Mouse (Mus musculus): ENCODE measurements around the gene Knop1. TPM values are rescaled to one million over a fixed set of nuclear protein-coding genes. Genes with fewer than 3 reads are reported as not detected.

Gene Knop1
- polyA plus RNA-seq, 1 experiment from 2014 or later, result 112 TPM

GRCm38 (mm10) chr7:118887303-118888055 lies 31.4 kb upstream of the Knop1 start:
- 14% methylated on average over 6 of the region's 6 CpGs for WGBS
- DNase-seq (ENCODE audit: low spot score), result peak; percentile 35
- no peak overlapping the region for H3K9ac ChIP-seq (ENCODE audit: low read depth, low read length)
- no peak overlapping the region for H3K4me3 ChIP-seq (ENCODE audit: low read depth, low read length)
- H3K4me1 ChIP-seq (replicated peaks; ENCODE audit: control insufficient read depth, insufficient read depth, low read length), result peaks cover 2% of the 10 kb centered on the region; the same call in 1 of the 2 replicates
- no peaks in the 10 kb centered on the region for H3K27me3 ChIP-seq (ENCODE audit: control insufficient read depth, insufficient read depth, low read length)
- H3K4me2 ChIP-seq (replicated peaks; ENCODE audit: low read depth, low read length), result no peak overlapping the region
- H3K27ac ChIP-seq (ENCODE audit: low read depth, low read length), result peak overlapping the region; percentile 68
- ATAC-seq (ENCODE audit: low FRiP score), result peak; percentile 27; the same call in 1 of the 2 replicates
- no peaks in the 10 kb centered on the region for H3K36me3 ChIP-seq (ENCODE audit: control insufficient read depth, insufficient read depth, low read length)
- no peaks in the 10 kb centered on the region for H3K9me3 ChIP-seq (ENCODE audit: control insufficient read depth, low read length)

GRCm38 (mm10) chr7:118884969-118885368 lies 28.9 kb upstream of the Knop1 start:
- Histone ChIP-seq H3K4me2 (replicated peaks; ENCODE audit: low read depth, low read length) (no peak overlapping the region), H3K9ac (ENCODE audit: low read depth, low read length) (no peak overlapping the region), H3K4me1 (replicated peaks; ENCODE audit: control insufficient read depth, insufficient read depth, low read length) (peaks cover 2% of the 10 kb centered on the region; the same call in 1 of the 2 replicates), H3K9me3 (ENCODE audit: control insufficient read depth, low read length) (no peaks in the 10 kb centered on the region), H3K4me3 (ENCODE audit: low read depth, low read length) (no peak overlapping the region), H3K27me3 (ENCODE audit: control insufficient read depth, insufficient read depth, low read length) (no peaks in the 10 kb centered on the region), H3K36me3 (ENCODE audit: control insufficient read depth, insufficient read depth, low read length) (no peaks in the 10 kb centered on the region), H3K27ac (ENCODE audit: low read depth, low read length) (no peak overlapping the region)
- DNase-seq (ENCODE audit: low spot score) (no peak), ATAC-seq (ENCODE audit: low FRiP score) (no peak)
- WGBS, result 76% methylated on average over 4 of the region's 4 CpGs

DNA sequence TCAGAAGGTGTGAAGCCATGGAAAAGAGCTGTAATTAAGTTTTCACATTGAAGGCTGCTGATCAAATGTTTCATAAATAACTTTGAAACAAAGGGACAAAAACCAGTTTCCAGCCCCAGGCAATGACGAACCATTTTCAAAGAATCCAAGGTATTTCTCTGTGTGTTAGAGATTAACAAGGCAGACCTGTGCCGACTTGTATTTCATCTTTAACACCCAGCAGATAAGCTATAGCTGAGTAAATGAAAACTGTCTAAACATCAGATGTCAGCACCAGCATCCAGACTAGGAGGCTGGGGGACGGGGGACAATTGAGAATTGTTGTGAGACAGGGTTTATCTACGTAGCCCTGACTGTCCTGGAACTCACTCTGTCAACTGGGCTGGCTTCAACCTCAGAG lies 27.9 kb upstream of the Knop1 start:
- H3K27me3 ChIP-seq (ENCODE audit: control insufficient read depth, insufficient read depth, low read length), result no peaks in the 10 kb centered on the region
- H3K36me3 ChIP-seq (ENCODE audit: control insufficient read depth, insufficient read depth, low read length), result no peaks in the 10 kb centered on the region
- H3K9me3 ChIP-seq (ENCODE audit: control insufficient read depth, low read length), result no peaks in the 10 kb centered on the region
- no peak overlapping the region for H3K4me2 ChIP-seq (replicated peaks; ENCODE audit: low read depth, low read length)
- DNase-seq (ENCODE audit: low spot score) (no peak), ATAC-seq (ENCODE audit: low FRiP score) (no peak)
- 89% methylated on average over 4 of the region's 4 CpGs for WGBS
- peaks cover 2% of the 10 kb centered on the region; the same call in 1 of the 2 replicates for H3K4me1 ChIP-seq (replicated peaks; ENCODE audit: control insufficient read depth, insufficient read depth, low read length)
- no peak overlapping the region for H3K4me3 ChIP-seq (ENCODE audit: low read depth, low read length)
- no peak overlapping the region for H3K9ac ChIP-seq (ENCODE audit: low read depth, low read length)
- H3K27ac ChIP-seq (ENCODE audit: low read depth, low read length), result no peak overlapping the region

DNA sequence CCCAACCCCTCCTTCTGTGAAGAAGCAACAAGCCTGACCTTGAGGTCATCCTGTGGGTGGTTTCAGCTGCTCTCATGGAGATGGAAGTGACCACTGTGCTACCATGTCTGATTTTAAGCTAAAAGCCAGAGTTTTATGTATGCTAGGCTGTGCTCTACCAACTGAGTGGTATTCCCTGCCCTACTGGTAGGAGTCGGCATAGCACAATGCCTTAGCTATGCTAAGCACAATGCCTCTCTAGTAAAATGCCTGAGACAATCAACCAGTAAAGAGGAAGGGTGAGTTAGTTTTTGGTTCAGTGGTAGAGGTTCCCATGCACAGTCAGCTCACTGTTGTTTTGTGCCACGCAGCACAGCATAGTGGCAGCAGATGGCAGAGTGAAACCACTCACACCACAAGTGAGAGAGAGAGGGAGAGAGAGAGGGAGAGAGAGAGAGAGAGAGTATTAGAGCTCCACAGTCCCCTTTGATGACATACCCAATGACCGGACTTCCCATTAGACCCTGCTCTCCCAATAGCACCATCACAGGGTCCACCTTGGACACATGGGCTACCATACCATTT lies 23.5 kb upstream of the Knop1 start:
- DNase-seq (ENCODE audit: low spot score), result no peak
- no peak for ATAC-seq (ENCODE audit: low FRiP score)
- Histone ChIP-seq H3K4me2 (replicated peaks; ENCODE audit: low read depth, low read length) (no peak overlapping the region), H3K27me3 (ENCODE audit: control insufficient read depth, insufficient read depth, low read length) (no peaks in the 10 kb centered on the region), H3K9me3 (ENCODE audit: control insufficient read depth, low read length) (no peaks in the 10 kb centered on the region), H3K36me3 (ENCODE audit: control insufficient read depth, insufficient read depth, low read length) (no peaks in the 10 kb centered on the region), H3K27ac (ENCODE audit: low read depth, low read length) (no peak overlapping the region), H3K9ac (ENCODE audit: low read depth, low read length) (no peak overlapping the region), H3K4me3 (ENCODE audit: low read depth, low read length) (no peak overlapping the region), H3K4me1 (replicated peaks; ENCODE audit: control insufficient read depth, insufficient read depth, low read length) (0 out of 2 replicates have a peak, but pooled peaks cover 2% of the 10 kb centered on the region)
- 89% methylated on average over 3 of the region's 3 CpGs for WGBS

DNA sequence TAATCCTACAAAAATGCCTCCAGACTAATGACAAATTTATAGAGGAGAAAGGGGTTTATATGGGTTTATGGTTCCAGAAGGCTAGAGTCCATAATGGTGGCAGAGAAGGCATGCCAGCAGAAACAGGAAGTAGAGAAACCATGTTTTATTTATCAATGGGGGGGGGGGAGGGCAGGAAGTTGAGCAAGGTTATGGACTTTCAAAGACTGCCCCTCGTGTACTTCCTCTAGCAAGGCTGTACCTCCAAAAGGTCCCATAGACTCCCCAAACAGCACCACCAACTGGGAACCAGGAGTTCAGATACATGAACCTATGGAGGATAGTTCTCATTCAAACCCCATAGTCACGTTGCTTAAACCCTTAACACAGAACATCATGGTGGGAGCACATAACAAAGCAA lies 9.3 kb upstream of the Knop1 start:
- DNase-seq (ENCODE audit: low spot score) (no peak), ATAC-seq (ENCODE audit: low FRiP score) (no peak)
- Histone ChIP-seq H3K9ac (ENCODE audit: low read depth, low read length) (no peak overlapping the region), H3K4me1 (replicated peaks; ENCODE audit: control insufficient read depth, insufficient read depth, low read length) (no peaks in the 10 kb centered on the region), H3K4me3 (ENCODE audit: low read depth, low read length) (no peak overlapping the region), H3K36me3 (ENCODE audit: control insufficient read depth, insufficient read depth, low read length) (no peaks in the 10 kb centered on the region), H3K27ac (ENCODE audit: low read depth, low read length) (no peak overlapping the region), H3K4me2 (replicated peaks; ENCODE audit: low read depth, low read length) (no peak overlapping the region), H3K27me3 (ENCODE audit: control insufficient read depth, insufficient read depth, low read length) (no peaks in the 10 kb centered on the region), H3K9me3 (ENCODE audit: control insufficient read depth, low read length) (no peaks in the 10 kb centered on the region)
- WGBS, result 76% methylated on average over 2 of the region's 2 CpGs

DNA sequence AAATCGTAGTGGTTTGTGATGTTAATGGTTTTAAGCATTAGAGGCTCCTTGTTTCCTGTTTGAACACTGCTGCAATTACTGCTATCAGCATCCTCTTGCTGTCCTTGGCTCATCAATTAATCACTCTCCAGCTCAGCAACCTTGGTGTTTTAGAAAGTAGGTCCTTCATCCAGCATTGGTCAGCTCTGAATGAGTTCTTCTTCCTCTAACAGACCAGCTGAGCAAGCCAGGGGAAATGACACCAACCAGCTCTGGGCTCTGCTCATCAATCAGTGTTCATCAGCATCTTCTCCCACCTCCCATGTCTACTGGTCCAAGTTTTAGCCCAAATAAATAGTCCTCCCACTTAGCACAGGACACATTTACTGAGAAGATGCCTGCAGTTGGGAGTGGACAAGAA lies 2.6 kb upstream of the Knop1 start:
- Histone ChIP-seq H3K27ac (ENCODE audit: low read depth, low read length) (no peak overlapping the region), H3K27me3 (ENCODE audit: control insufficient read depth, insufficient read depth, low read length) (no peaks in the 10 kb centered on the region), H3K36me3 (ENCODE audit: control insufficient read depth, insufficient read depth, low read length) (no peaks in the 10 kb centered on the region), H3K9me3 (ENCODE audit: control insufficient read depth, low read length) (no peaks in the 10 kb centered on the region), H3K4me3 (ENCODE audit: low read depth, low read length) (no peak overlapping the region), H3K4me1 (replicated peaks; ENCODE audit: control insufficient read depth, insufficient read depth, low read length) (no peaks in the 10 kb centered on the region), H3K9ac (ENCODE audit: low read depth, low read length) (no peak overlapping the region), H3K4me2 (replicated peaks; ENCODE audit: low read depth, low read length) (no peak overlapping the region)
- WGBS, result 100% methylated on average over 1 of the region's 1 CpGs
- DNase-seq (ENCODE audit: low spot score) (no peak), ATAC-seq (ENCODE audit: low FRiP score) (no peak)

- Histone ChIP-seq H3K9ac (ENCODE audit: low read depth, low read length) (peak within 1 kb of the TSS; percentile 65), H3K27me3 (ENCODE audit: control insufficient read depth, insufficient read depth, low read length) (no peaks in the 10 kb centered on the region), H3K4me2 (replicated peaks; ENCODE audit: low read depth, low read length) (peak within 1 kb of the TSS; percentile 74), H3K4me1 (replicated peaks; ENCODE audit: control insufficient read depth, insufficient read depth, low read length) (no peaks in the 10 kb centered on the region), H3K36me3 (ENCODE audit: control insufficient read depth, insufficient read depth, low read length) (peaks cover 8% of the 10 kb centered on the region; the same call in 1 of the 2 replicates), H3K27ac (ENCODE audit: low read depth, low read length) (peak within 1 kb of the TSS; percentile 67), H3K4me3 (ENCODE audit: low read depth, low read length) (peak within 1 kb of the TSS; percentile 83), H3K9me3 (ENCODE audit: control insufficient read depth, low read length) (no peaks in the 10 kb centered on the region)
- WGBS, result under 1% methylated on average over 57 of the region's 57 CpGs
- ATAC-seq (ENCODE audit: low FRiP score) (peak; percentile 97), DNase-seq (ENCODE audit: low spot score) (peak; percentile 95)
Measured at GRCm38 (mm10) chr7:118855171-118855876, 730 bp downstream of the Knop1 start, which contains the start of gene Iqck. Gene Iqck (plus strand): TSS chr7:118855752.

DNA sequence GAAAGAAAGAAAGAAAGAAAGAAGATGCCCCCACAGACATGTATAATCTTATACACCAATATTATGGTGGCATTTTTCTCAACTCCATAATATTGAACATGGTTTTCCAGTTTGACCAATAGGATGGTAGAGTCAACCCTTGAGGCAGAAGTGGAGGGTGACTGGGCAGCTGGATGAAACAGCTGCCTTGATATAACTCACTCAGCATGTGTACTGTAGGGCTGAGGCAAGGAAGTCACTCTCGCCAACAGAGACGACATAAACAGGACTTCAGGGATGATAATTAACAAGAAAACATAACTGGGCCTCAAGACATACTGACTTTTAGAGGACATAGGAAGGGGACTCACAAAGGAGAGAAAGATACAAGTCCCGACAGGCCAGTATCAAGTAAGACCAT lies 1.4 kb downstream of the Knop1 start:
- DNase-seq (ENCODE audit: low spot score), result no peak
- WGBS, result 20% methylated on average over 3 of the region's 3 CpGs
- peak overlapping the region; percentile 60; the same call in 1 of the 2 replicates for H3K9ac ChIP-seq (ENCODE audit: low read depth, low read length)
- peak overlapping the region; percentile 69 for H3K4me2 ChIP-seq (replicated peaks; ENCODE audit: low read depth, low read length)
- H3K27me3 ChIP-seq (ENCODE audit: control insufficient read depth, insufficient read depth, low read length), result no peaks in the 10 kb centered on the region
- peak overlapping the region; percentile 83 for H3K4me3 ChIP-seq (ENCODE audit: low read depth, low read length)
- no peak overlapping the region for H3K27ac ChIP-seq (ENCODE audit: low read depth, low read length)
- no peaks in the 10 kb centered on the region for H3K4me1 ChIP-seq (replicated peaks; ENCODE audit: control insufficient read depth, insufficient read depth, low read length)
- no peak for ATAC-seq (ENCODE audit: low FRiP score)
- H3K36me3 ChIP-seq (ENCODE audit: control insufficient read depth, insufficient read depth, low read length), result peaks cover 8% of the 10 kb centered on the region; the same call in 1 of the 2 replicates
- H3K9me3 ChIP-seq (ENCODE audit: control insufficient read depth, low read length), result no peaks in the 10 kb centered on the region
